Mouse (Mus musculus) left cerebral cortex, postnatal 25 days (tissue): ENCODE results near the gene Hmgb1. TPM values are rescaled to one million over a fixed set of nuclear protein-coding genes. Genes with fewer than 3 reads are reported as not detected.

ENCODE experiments used
- DNase-seq, 2 experiments: peaks; one replicate each; pipeline ENCODE4 v3.0.0; 2022; ENCODE audit warnings: low spot score in 2 of 2, mixed read lengths in 1 of 2
- intact Hi-C: fragments of 180-260 bp; cut with DNase I; formaldehyde crosslinking; loops from one replicate; pipeline ENCODE4 v1.15.1; 2025
- total RNA-seq, 2 experiments: library from RNA; stranded (reverse); gene quantifications; 2 replicates each; pipeline ENCODE4 v1.2.3; 2021

The Hmgb1 gene
- total RNA-seq, 2 experiments from 2014 or later = 142 to 143 TPM

- no peak for DNase-seq
- intact Hi-C loops = no loop called here
These were observed 69.7 kb downstream of the Hmgb1 start for GRCm38 (mm10) chr5:149114587-149114986.

- DNase-seq = no peak
- intact Hi-C loops = no loop called here
These were observed 70.3 kb downstream of the Hmgb1 start for GRCm38 (mm10) chr5:149114034-149114433.

DNA sequence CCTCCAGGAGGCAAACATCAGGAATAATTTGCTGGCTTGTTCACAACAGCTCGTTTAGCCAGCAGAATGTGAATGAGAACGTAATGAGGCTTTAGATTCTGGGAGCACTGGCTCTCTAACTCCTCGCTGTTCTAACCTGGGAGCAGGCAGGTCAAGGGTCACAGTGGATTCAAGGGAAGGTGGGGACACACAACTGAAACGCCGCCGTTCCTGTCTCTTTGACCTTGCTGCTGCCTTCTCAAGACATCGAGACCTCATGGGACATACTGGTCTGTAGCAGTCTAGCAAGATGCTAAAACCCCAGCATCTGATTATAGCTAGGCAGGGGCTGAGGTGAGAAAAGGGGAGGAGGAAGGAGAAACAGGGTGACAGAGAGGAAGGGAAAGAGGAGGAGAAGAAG is 70.8 kb downstream of the Hmgb1 start:
- intact Hi-C loops = no loop called here
- DNase-seq = no peak

DNA sequence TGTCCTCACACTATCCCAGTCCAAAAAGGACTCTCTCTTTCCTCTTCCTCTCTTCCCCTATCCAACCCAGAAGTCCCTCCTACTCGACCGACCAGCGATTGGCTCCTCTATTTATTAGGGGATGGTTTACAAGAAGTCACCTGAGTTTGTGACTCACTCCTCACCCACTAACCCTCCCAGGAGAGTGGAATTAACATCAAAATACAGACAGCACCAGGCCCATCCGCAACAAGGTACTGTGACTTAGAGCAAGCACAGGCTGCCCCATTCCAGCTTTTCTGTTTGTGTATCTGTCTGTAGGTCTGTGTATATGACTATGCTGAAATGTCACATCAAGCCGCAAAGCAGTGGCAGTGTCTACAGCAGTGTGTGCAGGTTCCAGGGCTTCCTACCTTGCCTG is 71.7 kb downstream of the Hmgb1 start:
- intact Hi-C loops = no loop called here

DNA sequence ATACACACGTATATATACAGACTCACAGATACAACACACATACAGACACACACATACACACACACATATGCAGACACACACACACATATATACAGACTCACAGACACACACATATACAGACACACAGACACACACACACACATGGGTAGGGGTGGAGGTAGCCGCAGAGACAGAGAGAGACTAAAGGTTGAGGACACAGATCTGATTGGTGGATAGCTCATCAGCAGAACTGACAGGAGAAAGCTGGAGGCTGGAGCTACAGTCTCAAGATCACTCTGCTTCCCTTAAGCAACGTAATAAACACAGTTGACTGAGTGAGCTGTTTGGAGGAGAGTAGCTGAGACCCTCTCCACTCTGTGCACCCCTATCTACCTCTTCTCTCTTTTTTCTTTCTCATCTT is 75.1 kb downstream of the Hmgb1 start:
- no peak for DNase-seq
- intact Hi-C loops = no loop called here

More for the DNA sequence above, 71.7 kb downstream of the Hmgb1 start:
- no peak for DNase-seq

GRCm38 (mm10) chr5:149108178-149108577 is 76.1 kb downstream of the Hmgb1 start:
- no peak for DNase-seq
- intact Hi-C loops = no loop called here

DNA sequence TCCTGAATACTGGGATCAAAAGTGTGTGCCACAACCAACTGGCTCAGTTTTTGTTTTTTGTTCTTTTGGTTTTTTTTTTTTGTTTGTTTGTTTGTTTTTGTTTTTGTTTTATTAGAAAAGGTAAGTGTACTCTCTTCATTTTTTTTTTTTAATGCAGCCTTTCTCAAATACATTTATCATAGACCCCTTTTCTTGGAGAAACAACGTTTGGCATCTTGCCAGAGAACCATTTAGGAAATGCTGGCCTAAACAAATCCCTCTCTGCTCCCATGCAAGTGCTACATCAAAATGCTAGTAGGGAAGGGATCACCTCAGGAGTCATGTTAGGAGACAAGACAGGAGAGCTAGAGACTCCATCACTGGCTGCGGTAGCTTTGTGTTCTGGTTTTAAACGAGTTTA is 76.7 kb downstream of the Hmgb1 start:
- DNase-seq = no peak
- intact Hi-C loops = no loop called here

GRCm38 (mm10) chr5:149104096-149104725 is 80.1 kb downstream of the Hmgb1 start:
- intact Hi-C loops = no loop called here
- no peak for DNase-seq

GRCm38 (mm10) chr5:149101869-149102268 is 82.4 kb downstream of the Hmgb1 start:
- no peak for DNase-seq
- intact Hi-C loops = no loop called here

- intact Hi-C loops = no loop called here
- no peak for DNase-seq
These were observed 84.2 kb downstream of the Hmgb1 start for GRCm38 (mm10) chr5:149100091-149100490.

- intact Hi-C loops = loop anchor here (5.0 kb wide), 1 partner anchor 73 kb away; no protein-coding TSS in a partner anchor
- no peak for DNase-seq
These were observed 85.3 kb downstream of the Hmgb1 start for GRCm38 (mm10) chr5:149099009-149099408.

- DNase-seq = no peak
- intact Hi-C loops = loop anchor here (5.0 kb wide), 1 partner anchor 74 kb away; no protein-coding TSS in a partner anchor
These were observed 86.4 kb downstream of the Hmgb1 start for GRCm38 (mm10) chr5:149097841-149098240.

GRCm38 (mm10) chr5:149096284-149096683 is 88.0 kb downstream of the Hmgb1 start:
- no peak for DNase-seq

DNA sequence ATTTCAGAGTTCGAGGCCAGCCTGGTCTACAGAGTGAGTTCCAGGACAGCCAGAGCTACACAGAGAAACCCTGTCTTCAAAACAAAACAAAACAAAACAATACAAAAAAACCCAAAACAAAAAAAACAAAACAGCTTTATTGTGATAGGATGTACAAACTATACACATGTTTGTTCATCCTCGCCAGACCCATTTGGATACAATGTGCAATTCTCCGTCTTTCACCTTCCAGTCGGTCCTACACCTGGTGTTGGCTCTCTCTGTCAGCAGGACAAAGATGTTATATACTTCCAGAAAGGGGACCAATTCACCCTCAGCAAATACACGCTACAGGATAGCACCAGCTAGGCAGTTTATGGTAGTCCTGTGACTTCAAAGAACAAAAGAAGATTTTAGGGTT is 91.4 kb downstream of the Hmgb1 start:
- intact Hi-C loops = no loop called here
- DNase-seq = no peak

More at GRCm38 (mm10) chr5:149096284-149096683, 88.0 kb downstream of the Hmgb1 start:
- intact Hi-C loops = loop anchor here (5.0 kb wide), 1 partner anchor 76 kb away; no protein-coding TSS in a partner anchor

GRCm38 (mm10) chr5:149092526-149092925 is 91.8 kb downstream of the Hmgb1 start:
- DNase-seq = no peak
- intact Hi-C loops = no loop called here

DNA sequence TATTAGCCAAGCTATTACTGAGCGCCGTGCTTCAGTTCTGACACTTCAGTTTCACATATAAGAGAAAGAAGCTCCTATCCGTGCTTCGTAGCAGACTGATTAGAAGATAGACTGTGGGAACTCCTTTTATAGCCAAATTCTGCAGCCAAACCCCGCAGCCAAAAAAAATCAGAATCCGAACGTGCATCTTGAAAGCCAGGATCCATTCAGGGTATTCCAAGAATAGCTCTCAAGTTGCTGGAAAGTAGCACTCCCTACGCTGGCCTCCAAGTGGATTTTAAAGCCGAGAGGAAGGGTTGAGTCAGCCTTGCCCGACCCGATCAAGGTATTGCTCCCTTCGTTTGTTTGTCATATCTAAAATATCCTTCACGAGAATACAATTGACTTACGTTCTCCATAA is 93.0 kb downstream of the Hmgb1 start:
- intact Hi-C loops = no loop called here
- DNase-seq = peak; percentile 28 to 78

DNA sequence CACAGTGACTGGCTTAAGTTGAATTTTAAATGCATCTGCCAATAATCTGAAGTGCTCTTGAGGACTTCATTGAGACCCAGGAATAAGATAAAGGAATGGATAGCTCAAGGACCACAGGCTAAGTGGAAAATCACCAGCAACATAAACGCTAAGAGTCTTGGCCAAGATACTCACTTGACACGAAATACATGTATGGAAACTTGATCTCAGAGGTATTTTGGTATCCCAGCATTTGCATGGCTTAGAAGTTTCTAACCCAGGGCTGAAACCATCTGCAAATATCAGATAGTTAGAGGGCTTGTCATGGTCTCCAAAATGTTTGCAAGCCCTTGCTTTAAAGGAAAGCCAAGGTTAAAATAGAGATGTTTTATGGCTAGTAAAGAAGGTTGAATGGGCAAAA is 94.4 kb downstream of the Hmgb1 start:
- DNase-seq = no peak
- intact Hi-C loops = no loop called here

GRCm38 (mm10) chr5:149089456-149089855 is 94.8 kb downstream of the Hmgb1 start:
- no peak for DNase-seq

GRCm38 (mm10) chr5:149088891-149089290 is 95.4 kb downstream of the Hmgb1 start:
- intact Hi-C loops = no loop called here
- no peak for DNase-seq

More at GRCm38 (mm10) chr5:149089456-149089855, 94.8 kb downstream of the Hmgb1 start:
- intact Hi-C loops = no loop called here

DNA sequence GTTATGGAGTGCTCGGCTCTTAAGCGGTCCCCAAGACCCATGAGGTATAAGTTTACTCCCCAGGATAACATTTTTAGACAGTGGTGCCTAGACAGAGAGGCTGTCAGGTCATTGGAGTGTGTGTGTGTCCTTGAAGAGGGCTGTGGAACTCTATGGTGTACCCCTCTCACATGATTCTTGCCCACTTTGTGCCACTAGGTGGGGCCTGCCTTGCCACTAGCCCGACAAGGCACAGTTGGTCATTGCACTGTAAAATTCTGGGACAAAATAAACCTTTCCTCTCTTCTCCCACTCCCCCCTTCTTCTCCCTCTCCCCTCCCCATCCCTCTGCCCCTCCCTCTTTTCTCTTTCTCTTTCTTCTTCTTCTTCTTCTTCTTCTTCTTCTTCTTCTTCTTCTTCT is 96.1 kb downstream of the Hmgb1 start:
- intact Hi-C loops = no loop called here
- DNase-seq = no peak

DNA sequence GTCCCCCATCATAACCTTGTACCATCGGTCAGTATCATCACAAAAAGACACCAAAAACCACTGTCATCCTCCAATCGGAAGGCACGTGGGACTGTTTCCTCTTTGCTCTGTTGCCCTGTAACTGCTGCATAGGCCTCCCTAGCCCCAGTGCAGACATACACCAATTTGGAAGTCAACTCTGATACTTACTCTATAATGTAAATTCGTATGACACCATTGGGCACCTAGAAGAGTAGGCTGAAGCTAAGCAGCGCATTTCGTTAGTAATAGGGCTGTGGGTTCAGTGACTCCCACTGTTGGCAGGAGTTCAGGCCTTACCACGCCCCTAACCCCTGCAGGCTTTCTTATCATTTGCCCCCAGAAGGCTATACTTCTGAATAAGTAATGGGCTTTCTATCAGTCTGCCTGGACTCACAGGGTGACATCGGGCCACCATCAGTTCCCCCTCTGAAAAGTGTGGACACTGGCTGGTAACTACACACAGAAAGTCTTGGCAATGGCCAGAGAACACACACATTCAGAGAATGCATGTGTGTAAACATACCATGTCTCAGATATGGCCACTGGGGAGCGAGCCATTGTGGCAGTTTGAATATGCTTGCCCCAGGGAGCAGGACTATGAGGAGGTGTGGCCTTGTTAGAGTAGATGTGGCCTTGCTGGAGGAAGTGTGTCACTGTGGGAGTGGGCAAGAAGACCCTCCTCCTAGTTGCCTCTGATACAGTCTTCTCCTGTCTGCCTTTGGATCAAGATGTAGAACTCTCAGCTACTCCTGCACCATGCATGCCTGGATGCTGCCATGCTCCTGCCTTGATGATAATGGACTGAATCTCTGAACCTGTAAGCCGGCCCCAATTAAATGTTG is 97.7 kb downstream of the Hmgb1 start:
- DNase-seq = no peak
- intact Hi-C loops = no loop called here
